Mouse (Mus musculus): ENCODE measurements at regions not wholly inside any gene's neighbourhood (a gene's known extent, or its start where the extent isn't known, plus 50 kb on each side); places are given as distances from the start of the nearest gene placed in this dataset.

DNA sequence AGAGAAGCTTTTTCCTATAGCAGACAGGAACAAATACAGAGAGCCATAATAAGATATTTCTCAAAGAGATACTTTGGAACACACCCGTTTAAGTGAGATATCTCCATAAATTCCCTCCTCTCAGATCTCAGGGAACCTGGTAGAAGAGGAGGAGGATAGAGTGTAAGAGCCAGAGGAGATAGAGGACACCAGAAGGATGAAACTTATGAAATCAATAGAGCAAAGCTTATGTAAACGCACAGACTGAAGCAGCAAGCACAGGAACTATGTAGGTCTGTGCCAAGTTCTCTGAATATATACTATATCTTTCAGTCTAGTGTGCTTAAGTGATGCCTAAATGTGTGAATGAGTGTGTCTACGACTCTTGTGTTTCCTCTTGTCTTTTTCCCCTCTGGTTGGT is 381.4 kb downstream of the Cylc2 start:
- TF ChIP-seq MYOG (IDR thresholded peaks at IDR 0.05; ENCODE audit: control insufficient read depth in 1 of 3, insufficient read depth in 1 of 3, insufficient read length in 2 of 3, low read depth in 2 of 3), result no peak
- no peak for TF ChIP-seq USF1 (IDR thresholded peaks at IDR 0.05; ENCODE audit: low read depth)
- no peak for TF ChIP-seq POLR2A (IDR thresholded peaks at IDR 0.05; ENCODE audit: insufficient read length, low read depth)
- no peak for TF ChIP-seq TCF3 (IDR thresholded peaks at IDR 0.05; ENCODE audit: insufficient read length, low read depth)
- TF ChIP-seq POLR2AphosphoS2 (IDR thresholded peaks at IDR 0.05; ENCODE audit: insufficient read length, low read depth), result no peak
- no peak for TF ChIP-seq MAX (IDR thresholded peaks at IDR 0.05; ENCODE audit: low read depth)
- no peak for TF ChIP-seq REST (IDR thresholded peaks at IDR 0.05; ENCODE audit: insufficient read depth, insufficient read length)
- TF ChIP-seq E2F4 (IDR thresholded peaks at IDR 0.05; ENCODE audit: insufficient read depth), result no peak

Data from myocyte (in vitro differentiated cells).